In genomic region chr17:87570676-87571344, GRCm38 (mm10) we compare ENCODE assay signal across 8 mouse cellular contexts.
DNase-seq lines count a peak whose midpoint lies in the region; ATAC-seq and TF ChIP-seq lines count a peak whose summit lies in the region.

No protein-coding gene starts in this region.

- peaks cover 28% of the 10 kb centered on the region for H3K27me3 ChIP-seq in embryonic facial prominence, embryonic 10.5 days (replicated peaks; ENCODE audit: low read depth, poor library complexity, severe bottlenecking)
- H3K27me3 ChIP-seq in limb, embryonic 10.5 days (ENCODE audit: low read depth, poor library complexity, severe bottlenecking), result peaks cover 28% of the 10 kb centered on the region; the same call in 1 of the 2 replicates
- H3K27me3 ChIP-seq in neural tube, embryonic 13.5 days, result no peaks in the 10 kb centered on the region

- peak; percentile 83 for ATAC-seq in neural tube, embryonic 13.5 days (ENCODE audit: low read depth)

- H3K36me3 ChIP-seq in embryonic facial prominence, embryonic 10.5 days (replicated peaks), result no peaks in the 10 kb centered on the region
- no peaks in the 10 kb centered on the region for H3K36me3 ChIP-seq in limb, embryonic 10.5 days
- no peaks in the 10 kb centered on the region for H3K36me3 ChIP-seq in neural tube, embryonic 13.5 days

- peak overlapping the region; percentile 58 for H3K9ac ChIP-seq in neural tube, embryonic 13.5 days

- H3K4me3 ChIP-seq in left cerebral cortex, adult 2 months, result no peak overlapping the region
- H3K4me3 ChIP-seq in embryonic facial prominence, embryonic 10.5 days, result peak overlapping the region; percentile 43
- H3K4me3 ChIP-seq in limb, embryonic 10.5 days, result peak overlapping the region; percentile 27
- H3K4me3 ChIP-seq in neural tube, embryonic 13.5 days, result peak overlapping the region; percentile 12

- H3K4me2 ChIP-seq in neural tube, embryonic 13.5 days, result peak overlapping the region; percentile 49

- intact Hi-C loops in left cerebral cortex, adult 2 months (cut with DNase I), result loop anchor here (1.0 to 5.0 kb wide), 4 partner anchors 40 to 529 kb away; no protein-coding TSS in a partner anchor

- H3K9me3 ChIP-seq in embryonic facial prominence, embryonic 10.5 days, result no peaks in the 10 kb centered on the region
- H3K9me3 ChIP-seq in limb, embryonic 10.5 days (replicated peaks), result no peaks in the 10 kb centered on the region
- H3K9me3 ChIP-seq in neural tube, embryonic 13.5 days, result no peaks in the 10 kb centered on the region

- peaks cover 24% of the 10 kb centered on the region for H3K4me1 ChIP-seq in embryonic facial prominence, embryonic 10.5 days
- peaks cover 20% of the 10 kb centered on the region for H3K4me1 ChIP-seq in limb, embryonic 10.5 days
- peaks cover 20% of the 10 kb centered on the region for H3K4me1 ChIP-seq in neural tube, embryonic 13.5 days (replicated peaks)

- peak overlapping the region; percentile 94 for H3K27ac ChIP-seq in left cerebral cortex, adult 2 months
- H3K27ac ChIP-seq in embryonic facial prominence, embryonic 10.5 days (replicated peaks), result peak overlapping the region; percentile 52; the same call in 1 of the 2 replicates
- H3K27ac ChIP-seq in limb, embryonic 10.5 days, result 0 out of 2 replicates have a peak overlapping the region, but pooled peaks have one; percentile 6
- peak overlapping the region; percentile 78 for H3K27ac ChIP-seq in neural tube, embryonic 13.5 days (replicated peaks)

- TF ChIP-seq CTCF in left cerebral cortex, adult 2 months (IDR thresholded peaks at IDR 0.05), result no peak

- WGBS in embryonic facial prominence, embryonic 10.5 days, result 35% methylated on average over 18 of the region's 18 CpGs
- WGBS in limb, embryonic 10.5 days, result 43% methylated on average over 18 of the region's 18 CpGs
- WGBS in neural tube, embryonic 13.5 days, result 45% methylated on average over 18 of the region's 18 CpGs

- DNase-seq in left cerebral cortex, adult 2 months (ENCODE audit: extremely low spot score in 1 of 2, low spot score in 2 of 2), result no peak
- DNase-seq in left cerebral cortex, adult 18-20 months (ENCODE audit: low spot score in 2 of 2), result no peak
- peak; percentile 53 for DNase-seq in embryonic facial prominence, embryonic 10.5 days (ENCODE audit: low spot score)
- peak; percentile 53 for DNase-seq in limb, embryonic 10.5 days (ENCODE audit: low spot score)
- no peak for DNase-seq in gastrocnemius, postnatal 25 days
- DNase-seq in adrenal gland, postnatal 4 days (ENCODE audit: low spot score in 2 of 2), result no peak
- DNase-seq in kidney, postnatal 10 days, result no peak

Comparison
In these comparisons a context has a peak if more than half of its experiments do, and no peak if none do; other contexts are left out.
1. DNase-seq: peak in embryonic facial prominence, embryonic 10.5 days (single experiment) and limb, embryonic 10.5 days (single experiment); none in left cerebral cortex, adult 2 months (0 of 2), left cerebral cortex, adult 18-20 months (0 of 2), gastrocnemius, postnatal 25 days (single experiment), adrenal gland, postnatal 4 days (0 of 2) and kidney, postnatal 10 days (single experiment).
2. H3K27ac ChIP-seq: peak in every context shown above with its lines; median percentile 94 in left cerebral cortex, adult 2 months; 78 in neural tube, embryonic 13.5 days; 52 in embryonic facial prominence, embryonic 10.5 days; 6 in limb, embryonic 10.5 days.